Mouse (Mus musculus) small intestine, adult 2 months (tissue): ENCODE measurements at regions not wholly inside any gene's neighbourhood (a gene's known extent, or its start where the extent isn't known, plus 50 kb on each side); places are given as distances from the start of the nearest gene placed in this dataset.
A peak's percentile ranks its signal among the peaks of the same experiment; 100 is the strongest.

Experiments used
- CTCF ChIP-seq: fragments of 200-500 bp; IDR thresholded peaks from 2 replicates; pipeline ENCODE4 v1.5.1; 2012; ENCODE audit warnings: low read depth, mild to moderate bottlenecking, control low read depth, inconsistent platforms, low read length, moderate library complexity, mixed read lengths; ENCODE audit not compliant: insufficient replicate concordance, insufficient read length; ENCODE audit errors: extremely low read depth
- POLR2A ChIP-seq: fragments of 200-500 bp; IDR thresholded peaks from 2 replicates; pipeline ENCODE4 v1.6.1; 2012; ENCODE audit warnings: low read depth, mild to moderate bottlenecking, control low read depth, inconsistent platforms, low read length, moderate library complexity

- TF ChIP-seq CTCF: peak; percentile 79; the same call in 1 of the 2 replicates
- TF ChIP-seq POLR2A: no peak
These were observed 2589.4 kb downstream of the Gm37988 start for GRCm38 (mm10) chr1:7396867-7397806.
